Mouse (Mus musculus): Measurements from ENCODE around the gene Acbd4.

The Acbd4 gene

DNA sequence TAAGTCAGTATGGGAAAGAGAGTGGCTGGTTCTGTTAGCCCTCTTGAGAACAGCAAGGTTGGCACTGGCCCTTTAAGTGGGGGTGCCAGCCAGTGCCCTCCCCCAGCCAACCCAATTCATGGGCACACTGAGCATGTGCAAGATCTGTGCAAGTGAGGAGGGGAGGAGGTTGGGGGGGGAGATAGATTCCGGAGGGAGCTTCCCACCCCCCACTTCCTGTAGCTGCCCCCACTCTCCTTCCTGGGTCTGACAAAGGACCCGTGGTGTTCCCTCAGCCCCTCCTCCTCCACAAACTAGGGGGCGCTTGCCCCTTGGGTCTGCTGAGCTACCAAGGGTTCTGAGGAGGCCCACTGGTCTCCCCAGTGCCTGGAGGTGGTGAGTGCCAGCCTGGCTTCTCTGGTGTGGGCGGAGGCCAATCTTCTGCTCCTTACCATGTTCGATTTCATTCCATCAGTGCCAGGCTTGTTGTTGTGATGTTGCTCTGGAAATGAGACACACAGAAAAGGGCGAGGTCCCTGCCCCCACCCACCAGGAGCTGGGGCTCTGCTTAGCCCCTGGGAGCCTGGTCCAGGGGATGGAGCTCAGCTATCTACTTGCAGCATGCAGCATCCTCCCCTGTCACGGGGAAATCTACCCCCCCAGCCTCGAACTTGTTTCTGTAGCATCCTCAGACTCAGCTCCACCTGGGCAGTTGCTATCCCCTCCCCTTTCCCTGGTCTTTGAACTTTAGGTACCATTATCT, 41.1 kb downstream of the Acbd4 start:
- DNase-seq (ENCODE audit: low spot score), result peak; percentile 77

DNA sequence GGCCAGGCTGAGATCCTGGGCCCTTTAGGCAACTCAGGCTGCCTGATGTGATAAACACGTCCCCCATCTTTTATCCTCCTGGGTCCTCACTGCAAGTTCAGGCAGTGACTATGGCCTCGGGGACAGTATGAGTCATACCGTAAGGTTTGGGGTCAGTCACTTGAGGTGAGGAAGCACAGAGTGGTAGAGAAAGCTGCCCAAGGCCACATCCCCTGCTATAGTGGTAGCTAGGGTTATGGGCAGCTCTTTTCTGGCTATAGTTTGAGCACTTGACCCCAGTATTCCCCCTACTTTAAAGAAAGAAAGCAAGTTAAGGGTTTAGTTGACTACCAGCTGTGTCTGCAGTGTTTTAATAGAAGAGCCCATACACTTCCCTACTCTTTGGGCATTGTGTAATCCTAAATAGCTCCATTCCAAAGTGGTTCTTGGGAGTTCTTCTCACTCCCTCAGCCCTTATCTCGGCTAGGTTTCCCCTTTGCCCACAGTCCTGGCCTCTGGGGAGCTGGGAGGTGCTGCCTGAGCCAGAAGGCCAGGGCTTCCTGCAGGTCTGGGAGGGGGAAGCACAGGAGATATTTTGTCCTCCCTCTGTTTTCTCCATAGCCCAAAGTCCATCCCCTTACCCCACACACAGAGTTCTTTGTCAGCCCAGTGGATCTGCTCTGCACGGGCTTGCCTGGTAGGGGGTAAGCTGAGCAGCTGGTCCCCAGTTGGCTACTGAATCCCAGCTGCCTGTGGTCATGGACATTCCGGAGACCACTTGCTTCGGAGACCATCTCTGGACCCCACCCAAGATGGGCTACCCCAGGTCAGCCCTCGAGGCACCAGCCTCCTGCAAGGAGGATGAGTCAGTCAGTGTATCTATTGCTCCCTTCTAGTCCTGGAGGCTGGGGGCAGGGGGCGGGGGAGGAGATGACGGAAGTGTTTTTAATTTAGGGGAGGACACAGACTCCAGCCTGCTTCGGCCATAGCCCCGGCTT, 43.1 kb downstream of the Acbd4 start:
- peak; percentile 65 for DNase-seq (ENCODE audit: low spot score)

DNA sequence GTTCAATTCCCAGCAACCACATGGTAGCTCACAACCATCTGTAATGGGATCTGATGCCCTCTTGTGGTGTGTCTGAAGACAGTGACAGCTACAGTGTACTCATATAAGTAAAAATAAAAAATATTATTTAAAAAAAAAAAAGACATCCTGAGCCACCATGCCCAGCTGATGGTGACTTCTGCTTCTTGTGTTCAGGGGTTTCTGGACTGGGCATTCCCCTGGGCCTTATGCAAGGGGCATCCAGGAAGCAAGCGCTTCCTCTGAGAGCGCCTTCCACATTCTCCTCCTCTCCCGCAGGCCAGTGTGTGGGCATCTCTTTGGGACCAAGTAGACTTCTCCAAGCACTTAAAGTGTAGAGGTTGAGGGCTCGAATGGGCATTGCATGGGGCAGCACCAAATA, 44.9 kb downstream of the Acbd4 start:
- DNase-seq (ENCODE audit: low spot score), result no peak

DNA sequence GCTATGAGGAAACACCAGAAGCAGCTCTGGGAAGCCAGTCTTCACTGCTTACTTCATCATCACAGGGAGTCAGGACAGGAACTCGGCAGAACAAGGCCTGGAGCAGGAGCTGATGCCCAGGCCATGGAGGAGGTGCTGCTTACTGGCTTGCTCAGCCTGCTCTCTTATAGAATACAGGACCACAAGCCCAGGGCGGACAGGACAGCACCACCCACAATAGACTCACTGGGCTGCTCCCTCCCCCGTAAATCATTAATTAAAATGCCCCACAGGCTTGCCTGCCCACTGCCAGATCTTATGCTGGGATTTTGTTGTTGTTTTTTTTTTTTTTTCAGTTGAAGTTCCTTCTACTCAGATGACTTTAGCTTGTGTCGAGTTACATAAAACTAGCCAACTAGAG, 46.3 kb downstream of the Acbd4 start:
- DNase-seq (ENCODE audit: low spot score), result no peak

DNA sequence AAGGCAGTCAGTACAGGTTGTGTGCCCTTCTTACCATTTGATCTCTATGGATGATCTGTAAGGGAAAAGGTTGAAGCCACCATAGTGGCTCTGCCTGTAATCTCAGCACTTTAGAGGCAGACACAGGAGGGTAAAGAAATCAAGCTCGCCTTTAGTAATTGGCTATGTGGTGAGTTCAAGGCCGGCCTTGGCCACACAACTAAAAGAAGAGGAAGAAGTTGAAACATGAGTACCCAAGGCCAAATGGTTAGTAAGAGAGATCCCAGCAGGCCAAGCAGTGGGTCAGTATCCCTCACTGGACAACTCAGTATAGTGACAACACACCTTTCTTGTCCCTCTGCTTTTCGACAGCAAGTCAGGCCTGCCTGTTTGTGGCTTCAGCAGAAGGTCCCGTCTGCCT, 48.3 kb downstream of the Acbd4 start:
- DNase-seq (ENCODE audit: low spot score), result no peak

DNA sequence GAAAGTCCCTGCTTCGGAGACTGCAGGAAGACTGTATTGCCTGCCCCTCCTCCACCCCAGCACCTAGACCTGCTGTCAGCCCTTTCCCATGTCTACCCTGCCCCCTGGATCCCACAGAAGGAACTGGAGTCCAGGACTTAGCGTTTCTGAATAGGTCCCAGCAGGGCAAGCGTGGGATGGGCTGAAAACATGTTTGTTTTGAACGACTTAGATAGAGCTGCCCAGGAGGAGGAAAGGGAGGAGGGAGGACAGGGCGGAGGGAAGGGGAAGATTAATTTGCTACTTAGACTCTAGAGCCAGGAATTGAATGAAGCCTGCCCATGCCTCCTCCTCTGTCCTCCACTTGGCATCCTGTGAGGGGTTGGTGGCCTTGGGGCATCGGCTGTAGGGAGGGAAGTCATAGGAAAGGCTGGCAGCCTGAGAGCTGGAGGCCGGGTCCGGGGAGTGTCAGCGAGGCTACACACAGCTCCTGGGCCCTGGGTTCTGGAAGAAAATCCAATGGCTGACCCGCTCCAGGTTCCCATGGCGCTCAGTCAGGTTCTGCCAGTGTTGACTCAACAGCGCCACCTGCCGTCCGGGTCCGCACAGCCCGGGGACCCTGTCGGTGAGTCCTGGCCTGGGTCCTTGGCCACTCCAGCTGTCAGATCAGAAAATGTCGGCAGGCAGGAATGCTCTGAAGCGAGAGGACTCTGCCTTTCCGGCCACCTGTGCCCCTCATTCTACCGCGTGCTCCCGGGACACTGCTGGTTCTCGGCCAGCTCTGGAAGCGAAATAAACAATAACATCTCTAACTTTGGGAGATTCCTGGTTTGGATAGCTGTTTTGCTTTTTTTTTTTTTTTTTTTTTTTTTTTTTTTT, 57.4 kb downstream of the Acbd4 start:
- peak; percentile 90 for DNase-seq (ENCODE audit: low spot score)

DNA sequence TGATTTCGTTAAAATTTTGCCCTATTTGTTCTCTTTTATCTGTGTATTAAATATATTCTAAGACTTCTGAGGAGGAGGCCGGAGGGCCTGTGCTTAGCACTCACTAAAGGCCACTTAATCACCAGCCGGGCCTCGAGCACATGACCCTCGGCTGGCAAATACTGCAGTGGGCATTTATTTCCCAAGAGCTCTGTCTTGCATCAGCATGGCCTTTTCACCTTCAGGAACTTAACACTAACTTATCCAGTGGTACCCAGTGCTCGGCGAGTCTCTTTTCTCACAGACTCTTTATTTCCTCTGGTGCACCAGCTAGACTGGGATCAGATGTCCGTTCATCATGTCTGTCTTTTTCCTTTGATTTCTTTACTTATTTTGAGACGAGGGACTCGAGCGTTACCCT, 59.3 kb downstream of the Acbd4 start:
- no peak for DNase-seq (ENCODE audit: low spot score)

DNA sequence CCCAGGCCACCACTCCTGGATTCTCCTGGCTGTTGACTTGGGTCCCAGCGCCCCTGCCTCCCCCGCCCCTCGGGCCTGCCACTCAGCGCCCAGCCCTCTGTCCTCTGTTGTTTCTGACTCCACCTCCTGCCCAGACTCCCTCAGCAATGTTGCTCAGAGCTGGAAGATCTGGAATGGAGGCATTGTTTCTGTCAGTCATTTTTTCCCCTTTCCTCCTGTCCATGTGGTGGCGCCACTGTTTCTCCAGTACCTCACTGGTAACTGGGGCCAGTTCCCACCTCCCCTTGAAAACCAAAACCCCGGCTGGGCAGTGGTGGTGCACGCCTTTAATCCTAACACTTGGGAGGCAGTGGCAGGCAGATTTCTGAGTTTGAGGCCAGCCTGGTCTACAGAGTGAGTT, 60.0 kb downstream of the Acbd4 start:
- no peak for DNase-seq (ENCODE audit: low spot score)
